Mouse (Mus musculus) heart, postnatal 0 days (tissue): Measurements from ENCODE around the gene Rgs7bp. TPM values are rescaled to one million over a fixed set of nuclear protein-coding genes. Genes with fewer than 3 reads are reported as not detected.

ENCODE experiments used
- ATAC-seq: fragments of 200-750 bp; cut with Nextera tagmentation; 2 replicates; pipeline ENCODE4 v1.8.0; 2017; ENCODE audit warnings: low read depth, moderate number of reproducible peaks, moderate library complexity; ENCODE audit not compliant: insufficient read depth
- DNase-seq: peaks from one replicate; pipeline ENCODE4 v3.0.0-alpha.2; 2016; ENCODE audit warnings: low spot score
- H3K27ac ChIP-seq: fragments of 300-500 bp; sonication (generic); 2 replicates; pipeline ENCODE4 v1.5.1; 2014; ENCODE audit warnings: low read depth, mild to moderate bottlenecking
- H3K27me3 ChIP-seq: fragments of 300-500 bp; sonication (generic); 2 replicates; pipeline ENCODE4 v1.6.1; 2014; ENCODE audit warnings: low read length, mixed read lengths; ENCODE audit not compliant: control insufficient read depth, insufficient read depth
- H3K36me3 ChIP-seq: fragments of 300-500 bp; sonication (generic); replicated peaks from 2 replicates; pipeline ENCODE4 v1.6.1; 2014; ENCODE audit warnings: low read length, mixed read lengths; ENCODE audit not compliant: control insufficient read depth, insufficient read depth
- H3K4me1 ChIP-seq: fragments of 300-500 bp; sonication (generic); 2 replicates; pipeline ENCODE4 v1.6.1; 2014; ENCODE audit warnings: antibody characterized with exemption; ENCODE audit not compliant: control insufficient read depth, insufficient read depth
- H3K4me2 ChIP-seq: fragments of 300-500 bp; sonication (generic); 2 replicates; pipeline ENCODE4 v1.6.1; 2014; ENCODE audit warnings: low read depth, mild to moderate bottlenecking, low read length, moderate library complexity
- H3K4me3 ChIP-seq: fragments of 300-500 bp; sonication (generic); 2 replicates; pipeline ENCODE4 v1.5.1; 2014; ENCODE audit warnings: low read depth, low read length
- H3K9ac ChIP-seq: fragments of 300-500 bp; sonication (generic); replicated peaks from 2 replicates; pipeline ENCODE4 v1.6.1; 2014; ENCODE audit warnings: low read depth, low read length, mixed read lengths
- H3K9me3 ChIP-seq: fragments of 300-500 bp; sonication (generic); replicated peaks from 2 replicates; pipeline ENCODE4 v1.6.1; 2016; ENCODE audit warnings: low read length; ENCODE audit not compliant: control insufficient read depth
- CTCF ChIP-seq: IDR thresholded peaks from 2 replicates; pipeline ENCODE4 v1.5.1; 2016; ENCODE audit warnings: antibody characterized with exemption, control low read depth, low read depth
- EP300 ChIP-seq: IDR thresholded peaks from 2 replicates; pipeline ENCODE4 v1.6.1; 2016; ENCODE audit warnings: antibody characterized with exemption, low read depth
- WGBS: fragments of 180-500 bp; shearing (Covaris S2); extraction: QIAGEN DNeasy Blood & Tissue Kit; methylation state at CpG from one replicate; pipeline ENCODE4 v1.1.7; 2014; 5-methylcytosine and 5-hydroxymethylcytosine counted together
- polyA plus RNA-seq: library from polyadenylated mRNA; unstranded; fragments of >200 nt; fragmentation: Nextera tagmentation; extraction: Ambion mirVana; gene quantifications from 2 replicates; pipeline ENCODE4 v1.2.1, GENCODE M21; 2015
- total RNA-seq: library from RNA; depleted of rRNA; stranded (reverse); fragments of >200 nt; gene quantifications from 2 replicates; pipeline ENCODE4 v1.2.3, GENCODE M21; 2014; ENCODE audit warnings: low replicate concordance

Gene Rgs7bp
- total and polyA plus RNA-seq, 2 experiments from 2014 or later: 1.8 to 2.7 TPM

- Histone ChIP-seq H3K27me3 (no peaks in the 10 kb centered on the region), H3K4me3 (0 out of 2 replicates have a peak overlapping the region, but pooled peaks have one; percentile 16), H3K9ac (no peak overlapping the region), H3K36me3 (no peaks in the 10 kb centered on the region), H3K9me3 (no peaks in the 10 kb centered on the region), H3K27ac (no peak overlapping the region), H3K4me1 (no peaks in the 10 kb centered on the region), H3K4me2 (peak overlapping the region; percentile 45)
- DNase-seq (peak; percentile 78), ATAC-seq (peak; percentile 58)
- under 1% methylated on average over 7 of the region's 7 CpGs for WGBS
- TF ChIP-seq EP300 (no peak), CTCF (peak; percentile 83)
These were observed 106.8 kb downstream of the Rgs7bp start for GRCm38 (mm10) chr13:104947958-104948357.

GRCm38 (mm10) chr13:104940483-104940882 lies 114.2 kb downstream of the Rgs7bp start:
- H3K4me3 ChIP-seq: no peak overlapping the region
- H3K4me2 ChIP-seq: no peak overlapping the region
- ATAC-seq (no peak), DNase-seq (no peak)
- TF ChIP-seq CTCF (no peak), EP300 (no peak)
- no peaks in the 10 kb centered on the region for H3K4me1 ChIP-seq
- no peak overlapping the region for H3K27ac ChIP-seq
- no peak overlapping the region for H3K9ac ChIP-seq
- WGBS: 89% methylated on average over 8 of the region's 8 CpGs
- no peaks in the 10 kb centered on the region for H3K27me3 ChIP-seq
- no peaks in the 10 kb centered on the region for H3K9me3 ChIP-seq
- no peaks in the 10 kb centered on the region for H3K36me3 ChIP-seq

GRCm38 (mm10) chr13:104939856-104940255 lies 114.9 kb downstream of the Rgs7bp start:
- 2% methylated on average over 4 of the region's 4 CpGs for WGBS
- Histone ChIP-seq H3K4me1 (no peaks in the 10 kb centered on the region), H3K9ac (no peak overlapping the region), H3K4me2 (0 out of 2 replicates have a peak overlapping the region, but pooled peaks have one; percentile 8), H3K27ac (no peak overlapping the region), H3K36me3 (no peaks in the 10 kb centered on the region), H3K9me3 (no peaks in the 10 kb centered on the region), H3K4me3 (no peak overlapping the region), H3K27me3 (no peaks in the 10 kb centered on the region)
- TF ChIP-seq CTCF (peak; percentile 92), EP300 (no peak)
- DNase-seq (peak; percentile 39), ATAC-seq (no peak)

- ATAC-seq: no peak
- no peak for DNase-seq
- 68% methylated on average over 13 of the region's 13 CpGs for WGBS
- Histone ChIP-seq H3K27me3 (no peaks in the 10 kb centered on the region), H3K4me3 (no peak overlapping the region), H3K9me3 (no peaks in the 10 kb centered on the region), H3K9ac (no peak overlapping the region), H3K27ac (no peak overlapping the region), H3K4me1 (no peaks in the 10 kb centered on the region), H3K36me3 (no peaks in the 10 kb centered on the region), H3K4me2 (no peak overlapping the region)
- no peak for TF ChIP-seq EP300
- no peak for TF ChIP-seq CTCF
These were observed 115.7 kb downstream of the Rgs7bp start for GRCm38 (mm10) chr13:104938966-104939593.

- Histone ChIP-seq H3K4me2 (peak overlapping the region; percentile 64), H3K9me3 (no peaks in the 10 kb centered on the region), H3K9ac (no peak overlapping the region), H3K27me3 (no peaks in the 10 kb centered on the region), H3K4me1 (no peaks in the 10 kb centered on the region), H3K36me3 (no peaks in the 10 kb centered on the region), H3K4me3 (peak overlapping the region; percentile 39), H3K27ac (no peak overlapping the region)
- DNase-seq (no peak), ATAC-seq (no peak)
- TF ChIP-seq CTCF: no peak
- no peak for TF ChIP-seq EP300
- WGBS: 8% methylated on average over 6 of the region's 6 CpGs
These were observed 117.0 kb downstream of the Rgs7bp start for GRCm38 (mm10) chr13:104937759-104938158.

GRCm38 (mm10) chr13:104936586-104936985 lies 118.1 kb downstream of the Rgs7bp start:
- ATAC-seq (no peak), DNase-seq (no peak)
- H3K36me3 ChIP-seq: no peaks in the 10 kb centered on the region
- H3K9ac ChIP-seq: no peak overlapping the region
- WGBS: 87% methylated on average over 2 of the region's 2 CpGs
- H3K27me3 ChIP-seq: no peaks in the 10 kb centered on the region
- H3K27ac ChIP-seq: no peak overlapping the region
- no peak overlapping the region for H3K4me2 ChIP-seq
- no peak overlapping the region for H3K4me3 ChIP-seq
- no peak for TF ChIP-seq EP300
- TF ChIP-seq CTCF: no peak
- no peaks in the 10 kb centered on the region for H3K4me1 ChIP-seq
- no peaks in the 10 kb centered on the region for H3K9me3 ChIP-seq
